Mouse (Mus musculus): Measurements from ENCODE around the gene Fcna.

The Fcna gene

DNA sequence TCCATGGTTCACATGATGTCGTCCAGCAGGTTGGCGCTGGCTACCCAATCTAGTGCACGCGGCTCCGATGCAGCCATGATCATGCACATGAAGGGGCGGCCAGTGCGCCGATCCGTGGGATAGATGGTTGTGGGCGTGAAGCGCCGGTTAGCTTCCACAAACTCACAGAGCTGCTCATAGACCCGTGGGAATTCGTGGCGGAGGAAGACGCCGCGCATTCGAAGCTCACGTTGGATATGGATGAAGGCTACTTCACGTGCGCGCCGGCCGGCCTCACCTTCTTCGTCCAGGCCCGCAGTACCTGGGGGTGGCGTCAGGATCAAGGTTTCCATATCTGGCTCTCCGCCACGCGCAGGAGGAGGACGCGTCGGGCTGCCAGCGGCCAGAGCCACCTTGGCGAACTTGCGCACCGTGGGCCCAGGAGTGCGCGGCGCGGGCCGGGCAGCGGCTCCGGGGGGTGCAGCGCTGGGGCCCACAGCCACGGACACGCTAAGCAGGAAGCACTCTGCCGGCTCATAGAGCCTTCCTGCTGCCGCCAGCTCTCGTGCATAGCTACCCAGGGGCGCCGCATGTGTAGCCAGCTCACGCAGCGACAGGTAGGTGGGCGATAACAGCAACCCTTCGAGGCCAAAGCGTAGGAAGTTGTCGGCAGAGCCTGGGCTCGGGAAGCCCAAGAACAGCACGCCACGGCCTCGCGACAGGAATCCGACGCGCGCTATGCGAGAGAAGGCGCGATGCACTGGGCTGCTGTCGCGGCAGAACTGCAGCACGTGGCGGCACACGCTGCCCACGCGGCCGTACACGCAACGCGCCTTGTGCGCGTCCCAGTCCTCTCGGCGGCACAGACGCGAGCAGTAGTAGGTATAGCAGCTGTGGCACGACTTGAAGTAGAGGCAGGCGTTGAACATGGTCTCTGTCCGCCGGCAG, 50.6 kb downstream of the Fcna start:
- DNase-seq = no peak

DNA sequence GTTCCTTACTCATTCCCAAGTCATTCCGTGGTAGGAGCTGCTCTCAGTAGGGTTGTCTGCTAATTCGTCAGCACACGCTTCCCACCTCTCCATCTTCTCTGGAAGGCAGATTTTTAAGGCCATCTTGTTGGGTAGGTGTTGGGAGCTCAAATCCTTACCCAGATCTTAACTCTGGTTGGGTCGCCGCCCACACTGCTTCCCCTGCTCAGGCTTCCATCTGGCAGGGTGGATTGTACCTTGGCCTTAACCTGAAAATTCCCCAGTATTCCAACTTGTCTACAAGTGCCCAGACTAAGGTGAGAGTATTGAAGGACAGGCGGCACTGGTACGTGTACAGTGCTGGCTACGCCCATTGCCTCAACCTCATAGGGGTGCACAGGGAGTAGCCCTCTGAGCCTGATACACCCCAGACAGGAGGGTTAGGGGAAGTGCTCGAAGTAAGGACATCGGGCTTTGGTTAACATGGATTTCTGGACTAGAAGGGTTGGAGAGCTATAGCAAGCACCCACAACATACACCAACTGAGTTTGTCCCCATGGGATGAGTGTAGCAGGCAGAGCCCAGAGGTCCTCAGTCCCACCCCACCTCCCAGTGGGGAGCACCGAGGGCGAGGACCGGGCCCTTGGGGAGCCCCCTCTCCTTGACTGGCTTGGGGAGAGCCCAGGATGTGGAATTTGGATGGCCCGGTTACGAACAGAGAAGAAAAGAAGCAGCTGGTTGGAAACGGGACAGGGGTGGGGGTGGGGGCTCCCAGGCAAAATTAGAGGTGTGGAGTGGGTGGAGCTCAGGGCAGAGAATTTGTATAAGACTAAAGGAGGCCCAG, 51.6 kb downstream of the Fcna start:
- no peak for DNase-seq

DNA sequence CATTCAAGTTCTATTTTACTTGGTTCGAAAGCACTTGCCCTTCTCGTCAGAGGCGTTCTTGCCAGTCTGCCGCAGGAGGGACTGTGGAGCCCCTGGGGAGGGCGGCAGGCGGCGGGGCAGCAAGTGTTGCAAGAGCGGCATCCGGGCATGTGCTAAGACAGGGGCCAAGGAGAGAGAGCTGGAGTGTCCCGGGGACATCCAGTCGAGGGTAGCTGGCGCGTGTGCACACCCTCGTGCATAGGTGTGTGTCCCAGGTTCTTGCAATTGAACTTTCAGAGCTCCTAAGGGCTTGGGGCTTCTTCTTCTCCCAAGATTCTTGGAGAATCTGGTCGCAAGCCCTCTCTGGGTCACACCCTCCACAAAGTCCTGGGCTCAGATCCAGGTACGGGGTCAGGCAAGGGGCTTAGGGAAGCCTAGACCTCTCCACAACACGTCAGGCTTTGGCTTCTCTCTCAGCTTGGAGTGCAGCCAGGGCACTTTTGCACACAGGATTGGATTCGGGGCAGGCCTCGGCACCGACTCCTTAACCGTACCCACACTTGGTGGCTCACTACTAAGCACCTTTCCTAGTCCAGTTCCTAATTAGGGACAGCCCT, 52.3 kb downstream of the Fcna start:
- DNase-seq = peak; percentile 62
